8 mouse cellular contexts compared by ENCODE assay signal in the genomic region with DNA sequence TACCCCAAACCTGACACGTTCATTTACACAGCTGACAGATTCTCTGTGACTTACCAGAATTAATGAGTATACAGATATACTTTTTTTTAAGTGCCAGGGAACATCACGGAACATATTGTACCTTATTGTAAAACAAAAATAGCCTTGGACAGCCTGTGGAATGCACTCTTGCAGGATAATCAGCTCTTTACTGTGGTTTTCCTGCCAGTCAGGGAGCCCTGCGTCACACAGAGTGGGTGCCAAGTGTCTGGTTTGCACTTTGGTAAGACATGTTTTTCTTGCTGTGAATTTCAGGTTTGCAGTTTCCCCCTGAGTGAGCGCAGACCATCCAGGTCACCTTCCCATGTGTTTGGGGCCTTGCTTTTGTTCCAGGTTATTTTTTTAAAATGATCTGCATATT. TPM values are rescaled to one million over a fixed set of nuclear protein-coding genes. Genes with fewer than 3 reads are reported as not detected.
A peak's percentile ranks its signal among the peaks of the same experiment; 100 is the strongest.
DNase-seq lines count a peak whose midpoint lies in the region; ATAC-seq and TF ChIP-seq lines count a peak whose summit lies in the region.

No protein-coding gene starts in this region.

- no peak overlapping the region for H3K9ac ChIP-seq in limb, embryonic 14.5 days (ENCODE audit: low read depth, low read length, severe bottlenecking)
- H3K9ac ChIP-seq in kidney, postnatal 0 days (ENCODE audit: low read depth, low read length), result no peak overlapping the region
- H3K9ac ChIP-seq in hindbrain, postnatal 0 days (replicated peaks; ENCODE audit: low read length), result no peak overlapping the region
- no peak overlapping the region for H3K9ac ChIP-seq in neural tube, embryonic 15.5 days (replicated peaks)

- WGBS in limb, embryonic 14.5 days, result 56% methylated on average over 4 of the region's 4 CpGs
- WGBS in limb, embryonic 10.5 days, result 83% methylated on average over 4 of the region's 4 CpGs
- WGBS in kidney, postnatal 0 days, result 51% methylated on average over 4 of the region's 4 CpGs
- WGBS in hindbrain, postnatal 0 days, result 68% methylated on average over 4 of the region's 4 CpGs
- WGBS in neural tube, embryonic 15.5 days, result 79% methylated on average over 4 of the region's 4 CpGs

- no peak overlapping the region for H3K4me2 ChIP-seq in limb, embryonic 14.5 days (replicated peaks; ENCODE audit: low read depth, low read length, severe bottlenecking)
- H3K4me2 ChIP-seq in kidney, postnatal 0 days (ENCODE audit: low read length), result no peak overlapping the region
- H3K4me2 ChIP-seq in hindbrain, postnatal 0 days (ENCODE audit: low read depth, low read length), result no peak overlapping the region
- no peak overlapping the region for H3K4me2 ChIP-seq in neural tube, embryonic 15.5 days

- TF ChIP-seq CTCF in kidney, postnatal 0 days (IDR thresholded peaks at IDR 0.05; ENCODE audit: low read depth), result no peak
- TF ChIP-seq CTCF in hindbrain, postnatal 0 days (IDR thresholded peaks at IDR 0.05; ENCODE audit: low read depth), result no peak

- H3K4me3 ChIP-seq in limb, embryonic 14.5 days (replicated peaks; ENCODE audit: low read length), result no peak overlapping the region
- no peak overlapping the region for H3K4me3 ChIP-seq in limb, embryonic 10.5 days
- H3K4me3 ChIP-seq in kidney, postnatal 0 days (replicated peaks; ENCODE audit: low read depth, low read length), result no peak overlapping the region
- no peak overlapping the region for H3K4me3 ChIP-seq in hindbrain, postnatal 0 days (ENCODE audit: low read length)
- H3K4me3 ChIP-seq in neural tube, embryonic 15.5 days (replicated peaks), result no peak overlapping the region

- H3K36me3 ChIP-seq in limb, embryonic 14.5 days (ENCODE audit: control insufficient read depth, insufficient read depth, low read length), result no peaks in the 10 kb centered on the region
- H3K36me3 ChIP-seq in limb, embryonic 10.5 days, result no peaks in the 10 kb centered on the region
- no peaks in the 10 kb centered on the region for H3K36me3 ChIP-seq in kidney, postnatal 0 days (ENCODE audit: insufficient read depth, low read length)
- no peaks in the 10 kb centered on the region for H3K36me3 ChIP-seq in hindbrain, postnatal 0 days (ENCODE audit: insufficient read depth, low read length)
- no peaks in the 10 kb centered on the region for H3K36me3 ChIP-seq in neural tube, embryonic 15.5 days

- H3K4me1 ChIP-seq in limb, embryonic 14.5 days (ENCODE audit: control insufficient read depth, insufficient read depth, low read length), result peaks cover 3% of the 10 kb centered on the region; the same call in 1 of the 2 replicates
- 0 out of 2 replicates have a peak, but pooled peaks cover 5% of the 10 kb centered on the region for H3K4me1 ChIP-seq in limb, embryonic 10.5 days
- no peaks in the 10 kb centered on the region; the same call in 1 of the 2 replicates for H3K4me1 ChIP-seq in kidney, postnatal 0 days (replicated peaks; ENCODE audit: insufficient read depth, low read length)
- H3K4me1 ChIP-seq in hindbrain, postnatal 0 days (ENCODE audit: insufficient read depth, low read length), result no peaks in the 10 kb centered on the region
- H3K4me1 ChIP-seq in neural tube, embryonic 15.5 days, result no peaks in the 10 kb centered on the region

- H3K27ac ChIP-seq in limb, embryonic 14.5 days (replicated peaks; ENCODE audit: low read depth, low read length), result 0 out of 2 replicates have a peak overlapping the region, but pooled peaks have one; percentile 19
- no peak overlapping the region for H3K27ac ChIP-seq in limb, embryonic 10.5 days
- H3K27ac ChIP-seq in kidney, postnatal 0 days, result peak overlapping the region; percentile 62; the same call in 1 of the 2 replicates
- H3K27ac ChIP-seq in hindbrain, postnatal 0 days, result no peak overlapping the region
- no peak overlapping the region for H3K27ac ChIP-seq in neural tube, embryonic 15.5 days (replicated peaks)

- no peaks in the 10 kb centered on the region for H3K27me3 ChIP-seq in limb, embryonic 14.5 days (ENCODE audit: control insufficient read depth, insufficient read depth, low read length)
- H3K27me3 ChIP-seq in limb, embryonic 10.5 days (ENCODE audit: low read depth, poor library complexity, severe bottlenecking), result no peaks in the 10 kb centered on the region
- H3K27me3 ChIP-seq in kidney, postnatal 0 days (ENCODE audit: insufficient read depth, low read length), result no peaks in the 10 kb centered on the region
- H3K27me3 ChIP-seq in hindbrain, postnatal 0 days (ENCODE audit: insufficient read depth, low read length), result no peaks in the 10 kb centered on the region
- H3K27me3 ChIP-seq in neural tube, embryonic 15.5 days (replicated peaks), result no peaks in the 10 kb centered on the region

- no peaks in the 10 kb centered on the region for H3K9me3 ChIP-seq in limb, embryonic 14.5 days (ENCODE audit: control insufficient read depth, low read length)
- no peaks in the 10 kb centered on the region for H3K9me3 ChIP-seq in limb, embryonic 10.5 days (replicated peaks)
- no peaks in the 10 kb centered on the region for H3K9me3 ChIP-seq in kidney, postnatal 0 days (replicated peaks; ENCODE audit: low read length)
- H3K9me3 ChIP-seq in hindbrain, postnatal 0 days (ENCODE audit: low read length), result no peaks in the 10 kb centered on the region
- no peaks in the 10 kb centered on the region for H3K9me3 ChIP-seq in neural tube, embryonic 15.5 days (replicated peaks)

- no peak for ATAC-seq in limb, embryonic 14.5 days (ENCODE audit: low FRiP score, low read depth)
- peak; percentile 78 for ATAC-seq in kidney, postnatal 0 days (replicated peaks; ENCODE audit: low FRiP score, low read depth)
- no peak for ATAC-seq in hindbrain, postnatal 0 days
- no peak for ATAC-seq in neural tube, embryonic 15.5 days (ENCODE audit: low FRiP score)

- no peak for TF ChIP-seq POLR2A in limb, embryonic 14.5 days (IDR thresholded peaks at IDR 0.05; ENCODE audit: borderline replicate concordance, extremely low read depth, insufficient read depth, insufficient read length)

- no peak for DNase-seq in limb, embryonic 14.5 days (ENCODE audit: low spot score)
- DNase-seq in limb, embryonic 10.5 days (ENCODE audit: low spot score), result no peak
- peak; percentile 59 to 68 for DNase-seq in heart, adult 9 months (ENCODE audit: low spot score in 2 of 2)
- DNase-seq in kidney, postnatal 0 days (ENCODE audit: low spot score), result peak; percentile 44
- peak; percentile 93 for DNase-seq in lung, postnatal 36 days
- DNase-seq in hindbrain, postnatal 0 days (ENCODE audit: low spot score), result no peak
- no peak for DNase-seq in MN1 (ENCODE audit: low spot score)

RNA-seq across cellular contexts. Expression of gene Kcnj15, which starts 15.8 kb away (rescaled TPM):
- 3.3 and 3.5 TPM in 2 replicates for polyA plus RNA-seq in limb, embryonic 14.5 days (2012; rRNA removed)
- polyA plus RNA-seq in limb, embryonic 14.5 days (2014; fragmentation: Nextera tagmentation; extraction: Ambion mirVana), result 3.9 and 4.0 TPM in 2 replicates
- polyA plus RNA-seq in limb, embryonic 10.5 days (2016; fragmentation: Nextera tagmentation; extraction: Ambion mirVana), result 0.49 and 0.69 TPM in 2 replicates
- 14.7 and 15.9 TPM in 2 replicates for polyA plus RNA-seq in kidney, postnatal 0 days (2015; fragmentation: Nextera tagmentation; extraction: Ambion mirVana)
- 0.05 and 0.11 TPM in 2 replicates for total RNA-seq in hindbrain, postnatal 0 days (2014; rRNA removed)
- polyA plus RNA-seq in hindbrain, postnatal 0 days (2015; fragmentation: Nextera tagmentation; extraction: Ambion mirVana), result 0.30 and 0.34 TPM in 2 replicates
- 0.15 and 1.9 TPM in 2 replicates for polyA plus RNA-seq in neural tube, embryonic 15.5 days (2015; fragmentation: Nextera tagmentation; extraction: Ambion mirVana)

Comparison
In these comparisons a context has a peak if more than half of its experiments do, and no peak if none do; other contexts are left out.
1. H3K27ac ChIP-seq: peak in limb, embryonic 14.5 days (single experiment) and kidney, postnatal 0 days (single experiment); none in limb, embryonic 10.5 days (single experiment), hindbrain, postnatal 0 days (single experiment) and neural tube, embryonic 15.5 days (single experiment).
2. DNase-seq: peak in heart, adult 9 months (2 of 2), kidney, postnatal 0 days (single experiment) and lung, postnatal 36 days (single experiment); none in limb, embryonic 14.5 days (single experiment), limb, embryonic 10.5 days (single experiment), hindbrain, postnatal 0 days (single experiment) and MN1 (single experiment).